Mouse (Mus musculus) cerebellum, postnatal 36 days (tissue): Measurements from ENCODE around the gene Mrpl48.
"Not testable (repeated sequence)": the region's sequence is repeated elsewhere in the genome, so short reads cannot be mapped to it uniquely, and the experiment has no call there.

Experiments
- DNase-seq, 2 experiments: peaks; one replicate each; pipeline ENCODE4 v3.0.0; 2021 to 2022; ENCODE audit warnings: mixed read lengths in 2 of 2

Gene Mrpl48

DNA sequence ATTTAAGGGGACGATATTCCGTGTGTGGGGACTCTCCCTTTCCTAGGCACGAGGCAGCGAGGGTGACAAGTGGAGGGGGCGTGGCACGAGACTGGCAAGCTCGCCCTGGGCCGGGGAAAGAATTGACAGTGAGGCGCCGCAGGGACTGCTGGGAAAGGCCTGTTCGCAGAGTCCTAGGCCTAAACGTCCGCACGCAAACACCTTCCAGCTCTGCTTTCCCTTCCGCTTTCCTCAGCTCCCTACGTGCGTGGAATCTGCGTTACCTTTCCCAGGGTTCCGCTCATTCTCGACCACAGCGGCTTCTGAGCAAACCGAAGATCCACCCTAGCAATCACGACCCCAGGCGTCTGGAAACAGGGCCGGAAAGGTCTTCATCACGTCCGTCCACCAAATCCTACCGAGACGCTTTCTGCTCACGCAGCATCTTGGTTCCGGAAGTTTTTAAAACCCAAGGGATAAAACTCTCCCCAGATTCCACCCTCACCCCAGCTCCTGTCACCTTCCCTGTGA is 25.3 kb downstream of the Mrpl48 start:
- DNase-seq, result peak; percentile 89 to 97

DNA sequence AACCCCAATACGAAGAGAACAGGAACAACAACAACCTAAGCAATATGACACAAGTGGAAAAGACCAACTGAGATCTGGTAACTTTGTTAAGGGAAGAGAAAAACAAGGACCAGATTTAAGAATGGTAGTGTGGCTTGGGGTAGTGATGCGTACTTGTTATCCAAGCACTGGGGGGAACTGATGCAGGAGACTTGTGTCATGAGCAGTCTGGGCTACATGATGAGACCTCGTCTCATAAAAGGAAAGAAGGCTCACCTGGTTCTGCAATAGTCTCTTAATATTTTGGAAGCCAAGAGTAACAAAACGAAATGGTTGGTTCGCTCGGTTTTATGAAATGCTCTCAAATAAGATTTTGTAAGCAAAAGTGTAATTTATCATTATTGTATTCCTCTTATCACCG is 25.9 kb downstream of the Mrpl48 start:
- DNase-seq, result no peak

DNA sequence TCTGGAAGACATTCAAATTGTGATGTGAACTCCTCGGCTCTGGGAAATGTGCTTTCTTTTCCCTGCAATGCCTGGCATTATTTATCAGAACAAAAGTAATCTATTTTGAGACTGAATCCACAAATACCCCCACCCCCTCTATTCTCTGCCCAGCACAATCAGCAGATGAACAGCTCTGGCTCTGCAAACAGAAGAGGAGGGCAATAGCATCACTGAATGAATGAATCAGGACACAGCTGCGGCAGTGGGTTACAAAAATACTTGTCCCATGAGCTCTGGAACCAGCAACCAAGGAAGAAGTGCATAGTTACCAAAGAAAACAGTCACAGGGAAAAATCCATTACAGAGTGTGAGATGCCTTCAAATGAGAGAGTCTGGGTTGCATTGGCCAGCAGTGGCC is 29.3 kb downstream of the Mrpl48 start:
- DNase-seq, result no peak

DNA sequence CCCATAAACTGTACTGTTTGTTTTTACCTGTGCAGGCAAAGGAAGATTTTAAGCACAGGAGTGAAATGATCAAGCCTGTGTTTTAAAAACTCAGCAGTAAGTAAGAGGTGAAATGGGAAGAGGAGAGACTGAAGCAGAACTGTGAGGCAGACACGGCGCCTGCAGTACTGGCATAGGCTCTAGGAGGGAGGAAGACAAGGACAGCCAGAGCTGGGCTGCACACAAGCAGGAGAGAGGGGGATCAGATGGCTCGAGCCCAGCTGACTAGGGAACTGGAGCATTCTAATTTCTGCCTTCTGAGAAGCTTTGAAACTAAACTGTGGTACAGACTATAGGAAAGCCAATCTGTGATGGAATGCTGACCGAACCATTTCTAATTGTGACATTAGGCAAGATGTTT is 35.4 kb downstream of the Mrpl48 start:
- DNase-seq, result peak; percentile 33 to 43

DNA sequence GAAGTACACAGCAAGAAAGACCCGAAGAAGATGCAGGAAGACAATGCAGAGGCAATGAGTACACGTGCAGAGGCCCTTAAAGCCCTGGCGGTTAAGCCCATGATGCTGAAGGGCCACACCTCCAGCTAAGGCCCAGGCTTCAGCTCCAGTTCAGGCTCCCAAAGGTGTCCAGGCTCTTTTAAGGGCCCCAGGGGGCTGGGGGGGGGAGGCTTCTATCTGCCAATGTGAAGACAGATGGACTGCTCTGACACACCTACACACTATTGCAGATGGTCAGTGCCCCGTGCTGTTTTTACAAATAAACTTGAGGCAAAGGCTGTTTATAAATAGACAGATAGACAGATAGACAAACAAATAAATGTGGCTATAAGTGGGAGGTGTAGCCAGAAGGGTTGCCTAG is 36.0 kb downstream of the Mrpl48 start:
- peak; percentile 66 for DNase-seq

DNA sequence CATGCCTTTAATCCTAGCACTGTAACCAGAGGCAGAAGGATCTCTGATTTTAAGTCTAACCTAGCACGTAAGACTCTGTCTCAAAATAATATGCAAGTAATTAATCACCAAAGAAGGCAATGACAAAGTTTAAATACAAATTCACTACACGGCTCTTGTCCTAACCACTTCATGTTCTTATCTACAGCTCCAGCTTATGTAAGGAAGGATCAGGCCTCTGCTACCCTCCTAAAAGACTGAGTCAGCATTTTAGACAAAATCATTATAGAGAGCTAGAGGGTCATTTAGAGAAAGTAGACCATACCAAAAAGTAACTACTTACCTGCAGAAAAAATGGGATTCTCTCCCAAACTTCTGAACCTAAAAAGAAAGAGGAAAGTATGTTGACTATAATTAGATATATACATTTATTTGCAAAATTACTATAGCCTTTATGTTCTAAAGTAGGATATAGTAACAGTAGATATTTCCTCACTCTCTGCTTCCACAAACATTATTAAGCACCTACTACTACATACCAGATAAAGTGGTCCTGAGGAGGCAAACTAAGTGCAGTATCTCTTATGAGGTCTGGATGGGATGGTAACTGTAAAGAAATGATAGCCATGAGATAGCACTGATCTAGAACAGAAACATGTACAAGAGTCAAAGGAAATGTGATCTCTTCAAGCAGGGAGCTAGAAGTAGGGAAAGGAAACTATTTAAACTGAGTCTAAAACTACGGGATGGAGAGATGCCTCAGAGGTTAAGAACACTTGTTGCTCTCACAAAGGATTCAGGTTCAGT is 37.0 kb downstream of the Mrpl48 start:
- DNase-seq, result no peak

DNA sequence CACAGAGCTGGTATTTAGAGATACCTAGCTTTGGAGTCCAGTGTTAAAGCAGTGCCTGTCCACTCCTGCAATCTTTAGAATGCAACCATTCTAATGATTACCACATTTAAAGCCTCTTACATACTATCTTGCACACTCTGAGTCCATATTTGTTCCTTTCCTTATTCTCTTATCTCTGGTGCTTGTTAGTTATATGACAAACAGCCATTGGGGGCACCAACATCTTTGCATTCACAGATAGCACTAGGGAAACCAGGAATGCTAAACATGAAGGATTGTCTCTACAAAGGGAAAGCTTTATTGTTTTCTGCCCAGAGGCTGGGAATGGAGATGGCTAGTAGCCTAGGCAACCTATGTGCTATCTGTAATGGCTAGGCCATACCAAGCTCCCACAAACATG is 38.2 kb downstream of the Mrpl48 start:
- no peak for DNase-seq

DNA sequence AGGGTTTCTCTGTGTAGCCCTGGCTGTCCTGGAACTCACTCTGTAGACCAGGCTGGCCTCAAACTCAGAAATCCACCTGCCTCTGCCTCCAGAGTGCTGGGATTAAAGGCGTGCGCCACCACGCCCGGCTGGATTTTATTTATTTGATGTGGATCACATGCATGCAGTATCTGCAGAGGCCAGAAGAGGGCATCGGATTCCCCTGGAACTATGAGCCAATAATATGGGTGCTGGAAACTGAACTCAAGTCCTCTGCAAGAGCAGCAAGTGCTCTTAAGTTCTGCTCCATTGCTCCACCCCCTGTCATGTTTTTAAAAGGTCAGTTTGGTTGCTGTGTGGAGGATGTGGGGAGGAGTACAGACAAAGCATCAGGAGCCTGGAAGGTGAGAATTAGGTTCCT is 40.9 kb downstream of the Mrpl48 start:
- not testable (repeated sequence) for DNase-seq

DNA sequence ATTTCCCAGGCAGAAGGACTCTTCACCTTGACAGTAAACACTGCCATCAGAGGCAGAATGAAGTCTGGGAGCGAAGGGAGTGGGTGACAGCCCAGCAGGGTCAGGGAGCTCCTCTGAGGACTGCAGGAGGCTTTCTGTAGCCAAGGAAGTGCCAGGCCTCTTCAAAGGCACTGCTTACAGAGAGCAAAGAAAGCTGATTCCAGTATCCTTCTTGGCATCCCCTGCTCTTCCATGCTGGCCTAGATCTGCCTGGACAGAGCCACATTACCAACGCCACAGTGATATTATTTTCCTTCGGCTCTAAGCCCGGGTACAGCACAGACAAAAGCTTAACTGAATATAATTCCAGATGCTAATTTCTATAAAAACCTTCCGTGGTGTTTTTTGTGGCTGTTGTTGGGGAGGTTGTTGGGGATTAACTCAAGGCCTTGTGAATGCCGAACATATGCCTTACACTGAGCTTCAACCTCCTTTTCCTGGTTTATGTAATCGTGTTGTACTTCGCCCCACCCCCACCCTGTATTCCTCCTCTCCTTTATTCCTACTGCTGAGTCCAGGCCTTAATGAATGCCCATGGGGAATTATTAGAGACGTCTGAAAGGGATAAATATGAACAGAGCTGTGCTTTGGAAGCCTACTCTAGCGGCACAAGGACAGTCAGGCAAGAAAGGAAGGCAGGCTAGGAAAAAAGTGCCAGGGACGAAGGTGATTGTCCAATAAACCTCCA is 46.1 kb downstream of the Mrpl48 start:
- no peak for DNase-seq

DNA sequence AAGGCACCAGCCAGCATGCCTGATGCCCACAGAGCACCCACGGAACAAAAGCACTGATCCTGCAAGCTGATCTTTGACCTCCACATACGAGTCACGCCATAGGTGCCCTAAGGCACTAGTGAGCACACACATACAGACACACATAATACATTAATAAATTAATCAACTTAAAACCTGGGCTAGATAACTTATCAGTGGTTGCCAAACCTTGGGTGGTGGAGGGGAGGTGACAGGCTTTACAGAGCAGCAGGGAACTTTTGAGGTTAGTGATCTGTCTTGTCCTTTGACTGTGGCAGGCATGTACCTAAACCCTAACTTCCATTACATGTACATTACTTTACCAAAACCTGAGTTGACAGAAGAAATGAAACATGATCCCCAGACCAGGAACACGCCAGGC is 48.8 kb downstream of the Mrpl48 start:
- DNase-seq, result no peak

DNA sequence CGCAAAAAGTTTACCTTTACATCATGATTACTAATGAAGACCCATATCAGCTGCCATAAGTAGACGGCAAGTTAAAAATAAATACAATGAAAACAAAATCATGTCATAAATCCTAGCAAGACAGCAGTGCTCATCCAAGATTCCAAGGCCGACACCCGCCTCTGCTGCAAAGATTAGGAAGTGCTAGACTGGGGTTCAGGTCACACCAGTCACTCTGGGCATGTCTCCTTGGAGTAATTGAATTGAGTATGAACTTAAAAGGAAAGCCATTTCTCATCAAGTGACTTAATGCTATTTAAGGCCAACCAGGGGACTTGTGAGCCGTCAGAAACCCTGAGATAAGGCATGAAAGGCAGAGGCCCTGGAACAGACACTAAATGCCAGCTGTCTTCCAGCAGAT is 50.9 kb downstream of the Mrpl48 start:
- no peak for DNase-seq

DNA sequence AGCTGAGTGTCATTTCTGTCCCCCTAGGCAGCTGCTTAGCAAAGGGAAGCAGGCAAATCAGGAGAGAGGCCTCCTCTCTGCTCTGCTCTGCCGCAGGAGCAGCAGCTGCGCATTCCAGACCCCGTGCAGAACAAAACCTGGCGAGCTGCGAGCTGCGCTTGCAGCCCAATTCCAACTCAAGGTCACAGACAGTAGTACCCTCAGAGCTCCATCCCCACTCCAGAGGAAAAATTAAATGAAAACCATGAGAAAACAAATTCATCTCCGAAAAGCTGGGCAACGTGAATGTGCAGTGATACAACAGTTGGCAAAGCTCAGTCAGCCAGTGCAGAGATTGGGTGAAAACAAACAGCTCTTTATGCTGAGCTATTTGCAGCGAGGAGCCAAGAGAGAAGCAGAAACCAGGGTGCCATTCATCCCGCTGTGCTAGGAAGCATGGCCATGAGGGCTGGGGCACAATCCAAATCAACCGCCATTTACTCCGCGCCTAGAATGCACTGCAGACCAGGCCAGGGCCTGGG is 52.6 kb downstream of the Mrpl48 start:
- DNase-seq, result peak; percentile 47

DNA sequence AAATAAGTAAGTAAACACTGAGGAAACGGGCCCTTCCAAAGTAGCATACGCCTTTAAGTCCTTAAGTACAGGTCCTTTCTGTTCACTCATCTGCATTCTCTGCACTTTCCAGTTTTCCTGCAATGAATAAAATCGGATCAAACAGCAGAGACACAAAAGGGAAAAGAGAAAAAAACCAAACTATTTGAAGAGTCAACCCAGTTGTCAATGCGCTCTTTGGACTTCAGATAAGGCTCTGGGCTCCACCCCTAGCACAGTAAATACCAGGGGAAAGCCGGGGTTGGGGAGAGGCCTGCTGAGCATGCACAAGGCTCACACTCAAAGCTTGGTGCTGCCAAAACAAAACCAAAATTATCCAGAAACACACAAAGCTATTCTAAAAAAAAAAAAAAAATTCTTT is 53.2 kb downstream of the Mrpl48 start:
- no peak for DNase-seq

DNA sequence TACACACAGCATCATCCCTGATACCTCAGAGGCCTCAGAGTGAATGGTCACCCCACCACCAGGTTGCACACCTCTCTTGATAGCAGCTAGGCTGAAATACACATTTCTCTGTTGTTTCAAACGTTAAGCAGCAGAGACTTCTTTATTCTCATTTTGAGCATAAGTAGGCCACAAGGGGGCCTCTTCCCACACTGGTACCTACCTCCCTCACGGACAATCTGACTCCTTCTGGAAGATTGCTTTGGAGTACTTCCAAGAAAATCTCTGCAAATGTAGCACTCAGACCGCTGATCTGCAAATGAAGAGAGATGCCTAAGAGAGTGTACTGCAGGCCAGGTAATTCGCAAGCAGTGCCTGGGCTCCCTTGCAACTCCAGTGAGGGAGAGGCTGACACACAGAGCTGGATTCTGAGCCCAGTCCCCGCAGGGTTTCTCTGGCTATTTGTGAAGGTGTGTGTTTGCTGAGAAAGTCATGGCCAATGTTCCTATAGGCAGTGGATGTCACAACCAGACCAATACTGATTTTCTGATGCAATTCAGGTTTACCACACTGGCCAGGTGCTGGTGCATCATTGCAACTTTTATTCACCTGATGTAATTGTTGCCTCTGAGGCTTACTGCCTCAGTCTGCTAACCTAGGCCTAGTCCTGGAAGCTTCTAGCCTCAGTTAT is 57.6 kb downstream of the Mrpl48 start:
- peak; percentile 52 to 54 for DNase-seq

DNA sequence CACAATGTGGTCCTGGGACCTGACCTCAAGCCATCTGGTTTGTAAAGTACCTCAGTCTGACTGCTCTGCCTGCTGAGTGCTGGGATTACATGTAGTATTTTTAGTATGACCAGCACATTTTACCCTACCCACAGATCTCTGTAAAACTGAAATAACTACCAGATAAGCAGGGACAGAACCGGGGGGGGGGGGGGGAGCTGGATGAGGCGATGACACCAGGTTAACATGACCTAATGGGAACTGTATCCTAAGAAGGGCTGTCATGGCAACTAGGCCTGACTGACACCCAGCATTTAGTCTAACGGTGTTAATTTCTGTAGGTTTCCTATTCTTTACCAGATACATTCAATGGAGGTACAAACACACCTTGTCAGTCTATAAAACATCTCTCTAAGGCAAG is 58.3 kb downstream of the Mrpl48 start:
- no peak for DNase-seq

DNA sequence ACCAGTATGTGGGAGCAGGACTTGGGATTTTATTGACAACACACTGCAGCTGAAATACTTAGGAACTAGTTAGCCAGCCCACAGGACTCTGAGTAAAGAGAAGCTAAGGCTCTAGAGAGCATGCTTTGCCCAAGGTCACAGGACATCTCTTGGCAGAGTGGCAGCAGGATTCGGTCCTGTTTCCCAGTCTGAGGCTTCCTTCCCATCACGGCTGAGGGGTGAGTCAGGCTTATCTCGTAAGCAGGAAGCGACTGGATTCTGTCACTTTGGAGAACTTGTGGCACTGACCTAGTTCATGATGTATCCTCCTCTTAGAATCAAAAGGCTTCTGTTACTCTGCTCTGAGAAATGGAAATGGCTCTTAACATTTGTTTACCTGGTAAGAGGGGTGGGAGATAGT is 60.5 kb downstream of the Mrpl48 start:
- no peak for DNase-seq

DNA sequence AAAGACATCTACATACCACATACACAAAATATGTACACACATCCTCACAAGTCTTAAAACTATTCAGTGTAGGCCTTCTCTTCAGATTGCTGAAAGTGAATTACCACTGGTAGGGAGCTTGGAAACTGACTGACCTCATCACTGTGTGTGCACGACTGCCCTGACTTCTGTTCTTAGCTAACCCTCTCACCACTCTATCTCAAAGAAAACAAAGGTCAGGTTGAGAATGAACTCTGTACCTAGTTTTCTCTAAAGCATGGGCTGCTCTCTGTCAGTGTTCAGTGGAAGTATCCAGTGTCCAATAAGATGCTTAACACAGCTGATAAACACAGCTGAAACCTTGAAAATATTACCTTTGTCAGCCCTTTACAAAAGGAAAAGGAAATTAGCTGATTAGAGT is 63.7 kb downstream of the Mrpl48 start:
- DNase-seq, result no peak

DNA sequence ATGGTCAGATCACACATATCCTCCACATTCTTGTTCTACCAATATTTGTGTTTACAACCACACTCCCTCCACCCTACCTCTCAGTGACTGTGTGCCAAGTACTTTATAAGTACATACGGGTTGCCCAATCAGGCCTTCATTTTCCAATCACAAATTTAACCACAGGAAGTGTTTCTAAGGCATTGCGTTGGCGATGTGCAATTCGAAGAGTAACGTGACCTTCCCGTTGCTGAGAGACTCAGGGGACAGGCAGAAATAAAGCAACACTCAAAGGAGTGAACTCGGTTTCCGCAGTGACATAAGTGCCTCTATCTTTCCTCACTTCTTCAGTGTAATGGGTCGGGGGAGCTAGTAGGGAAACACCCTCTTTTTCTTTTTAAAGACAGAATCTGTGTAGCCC is 68.6 kb downstream of the Mrpl48 start:
- no peak for DNase-seq

DNA sequence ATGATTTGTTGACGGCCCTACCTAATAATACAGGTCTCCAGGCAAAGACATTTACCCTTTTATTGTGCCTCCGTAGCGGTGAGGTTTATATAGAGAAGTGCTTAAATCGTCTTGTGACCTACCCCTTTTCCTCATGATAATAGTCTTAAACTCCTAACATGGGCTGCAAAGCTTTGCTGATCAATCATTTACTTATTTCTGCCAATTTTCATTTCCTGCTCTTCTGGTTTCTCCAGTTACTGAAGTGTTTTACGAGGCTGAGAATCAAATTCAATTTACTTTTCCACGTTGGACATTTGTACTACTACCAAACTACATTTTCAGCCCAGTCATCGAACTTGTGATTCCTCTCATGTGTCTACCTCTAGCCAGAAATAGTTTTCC is 70.6 kb downstream of the Mrpl48 start:
- DNase-seq, result no peak

DNA sequence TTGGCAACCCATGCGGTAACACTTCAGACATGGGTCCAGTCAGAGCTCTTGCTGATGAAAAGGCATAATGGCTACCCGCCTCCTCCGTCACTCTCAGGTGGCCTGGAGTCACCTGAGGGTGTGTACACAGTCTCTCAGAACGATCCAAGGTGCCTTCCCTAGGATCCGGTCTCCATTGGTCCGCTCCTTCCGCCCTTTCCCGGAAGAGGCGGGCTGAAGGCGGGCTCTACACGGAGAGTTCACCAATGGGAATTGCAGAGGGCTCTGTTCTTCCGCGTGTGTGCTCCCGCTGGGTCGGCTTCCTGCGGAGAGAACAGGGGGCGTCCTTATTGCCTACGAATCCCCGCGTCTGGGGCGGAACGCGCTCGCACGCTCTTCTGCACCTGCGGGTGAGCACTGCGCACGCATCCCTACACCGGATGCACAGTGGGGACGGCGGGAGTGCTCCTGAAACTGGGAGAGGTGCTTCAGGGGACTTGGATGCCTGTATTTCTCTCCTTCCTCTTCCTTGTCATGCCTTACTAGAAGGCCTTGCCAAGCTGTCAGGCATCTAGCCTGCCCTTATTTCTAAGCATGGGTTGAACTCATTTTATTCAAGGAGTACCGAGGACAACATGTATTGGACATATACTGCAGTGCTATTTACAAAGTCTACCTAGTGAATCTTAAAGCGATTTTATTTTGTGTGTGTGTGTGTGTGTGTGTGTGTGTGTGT is 71.1 kb downstream of the Mrpl48 start, which contains the start of gene Coa4:
Gene Coa4 (plus strand): TSS at position 268 of the 715 bp plus-strand sequence.
- DNase-seq, result peak; percentile 86 to 88

DNA sequence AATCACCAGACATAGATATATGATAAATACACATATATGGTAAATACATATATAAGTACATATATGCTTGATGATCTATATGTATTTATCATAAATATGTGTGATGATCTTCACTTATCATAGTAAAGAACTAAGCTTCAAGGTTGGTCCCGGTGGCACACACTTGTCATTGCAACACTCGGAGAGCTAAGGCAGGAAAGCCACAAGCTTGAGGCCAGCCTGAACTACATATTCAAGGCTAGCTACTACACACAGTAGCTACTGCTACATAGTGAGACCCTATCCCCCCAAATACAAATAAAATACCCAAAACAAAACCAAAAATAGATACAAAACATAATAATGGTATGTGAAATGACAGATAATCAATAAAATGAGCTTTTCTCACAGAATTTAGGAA is 72.3 kb downstream of the Mrpl48 start:
- DNase-seq, result no peak

DNA sequence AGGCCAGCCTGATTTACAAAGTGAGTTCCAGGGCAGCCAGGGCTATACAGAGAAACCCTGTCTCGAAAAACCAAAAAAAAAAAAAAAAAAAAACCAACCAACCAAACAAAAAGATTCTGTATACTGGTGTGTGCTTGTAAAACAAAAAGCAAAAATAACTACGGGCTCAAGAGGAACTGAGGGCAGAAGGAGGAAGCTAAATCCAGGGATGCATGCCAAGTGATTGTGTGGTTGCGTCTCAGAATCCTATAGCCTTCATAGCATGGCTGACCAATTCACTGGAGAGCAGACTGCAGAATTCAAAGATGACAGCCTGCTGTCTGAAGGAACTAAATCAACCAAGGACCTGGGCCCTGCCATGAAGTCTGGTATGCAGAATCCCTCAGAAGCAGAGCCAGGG is 73.9 kb downstream of the Mrpl48 start:
- DNase-seq, result no peak

DNA sequence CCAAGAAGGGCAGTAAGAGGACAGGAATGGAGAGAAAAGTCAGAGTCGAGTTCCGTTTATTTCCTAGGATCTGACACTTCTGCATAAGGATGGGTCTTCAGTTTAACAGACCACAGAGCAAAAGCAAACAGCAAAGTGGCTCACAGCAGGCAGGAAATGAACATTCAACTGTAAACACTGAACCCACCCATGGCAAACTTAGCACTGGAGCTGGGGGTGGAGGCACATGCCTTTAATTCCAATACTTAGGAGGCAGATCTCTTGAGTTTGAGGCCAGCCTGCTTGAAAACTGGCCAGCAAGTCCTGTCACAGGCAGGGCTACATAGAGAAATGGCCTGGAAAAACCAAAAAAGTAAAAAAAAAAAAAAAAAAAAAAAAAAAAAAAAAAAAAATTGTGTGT is 74.6 kb downstream of the Mrpl48 start:
- no peak for DNase-seq
